Mouse (Mus musculus): ENCODE data around the gene Lrrk1.

DNA sequence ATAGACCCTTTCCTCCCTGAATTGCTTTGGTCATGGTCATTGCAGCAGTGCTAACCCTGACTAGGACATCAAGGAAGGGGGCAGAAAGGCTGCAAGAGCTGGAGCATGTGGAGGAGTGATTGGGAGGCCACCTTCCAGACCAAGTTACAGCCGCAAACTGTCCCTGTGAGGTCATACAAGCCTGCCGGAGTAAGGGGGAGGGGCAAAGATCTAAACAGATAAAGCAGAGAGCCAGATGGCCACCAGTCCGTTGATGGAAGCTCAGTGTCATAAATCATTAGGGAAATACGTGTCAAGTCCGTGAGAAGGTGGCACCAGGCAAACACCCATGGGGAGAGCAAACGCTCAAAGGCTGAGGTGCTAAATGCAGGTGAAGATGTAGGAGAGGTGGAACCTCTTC, 173.7 kb downstream of the Lrrk1 start:
- no peak for TF ChIP-seq GATA1 (IDR thresholded peaks at IDR 0.05; ENCODE audit: borderline replicate concordance, low read length)
- TF ChIP-seq FLI1 (IDR thresholded peaks at IDR 0.05; ENCODE audit: low read length) = no peak

Data from megakaryocyte, embryonic 14.5 days (primary cell).